Mouse (Mus musculus) liver, adult (tissue): ENCODE results near the gene Kcnq2.

Source experiments
- GATA4 ChIP-seq: IDR thresholded peaks from 2 replicates; pipeline ENCODE4 v1.6.1; 2014; ENCODE audit warnings: mild to moderate bottlenecking, low read length; ENCODE audit not compliant: insufficient replicate concordance

Gene Kcnq2

GRCm38 (mm10) chr2:181038644-181039355 lies 96.3 kb downstream of the Kcnq2 start:
- TF ChIP-seq GATA4 = no peak

DNA sequence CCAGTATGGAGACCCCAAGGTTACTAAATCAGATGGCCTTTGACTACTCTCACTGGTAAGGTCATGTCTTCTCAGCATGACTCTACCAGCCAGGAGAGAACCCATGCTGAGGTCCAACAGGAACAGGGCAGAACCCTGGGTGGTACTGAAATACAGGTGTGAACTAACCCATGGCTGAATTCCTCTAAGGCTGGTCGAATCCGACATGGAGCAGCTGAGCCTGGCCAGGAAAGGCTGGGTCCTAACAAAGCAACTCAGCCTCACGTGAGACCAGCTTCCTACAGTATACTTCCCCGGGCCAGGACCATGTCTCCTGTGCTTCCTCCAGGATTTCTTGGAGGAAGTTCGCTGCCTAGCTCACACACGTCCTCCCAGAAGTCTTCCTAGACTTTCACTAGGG lies 98.5 kb downstream of the Kcnq2 start:
- TF ChIP-seq GATA4 = no peak

GRCm38 (mm10) chr2:181035186-181035585 lies 99.9 kb downstream of the Kcnq2 start:
- no peak for TF ChIP-seq GATA4

DNA sequence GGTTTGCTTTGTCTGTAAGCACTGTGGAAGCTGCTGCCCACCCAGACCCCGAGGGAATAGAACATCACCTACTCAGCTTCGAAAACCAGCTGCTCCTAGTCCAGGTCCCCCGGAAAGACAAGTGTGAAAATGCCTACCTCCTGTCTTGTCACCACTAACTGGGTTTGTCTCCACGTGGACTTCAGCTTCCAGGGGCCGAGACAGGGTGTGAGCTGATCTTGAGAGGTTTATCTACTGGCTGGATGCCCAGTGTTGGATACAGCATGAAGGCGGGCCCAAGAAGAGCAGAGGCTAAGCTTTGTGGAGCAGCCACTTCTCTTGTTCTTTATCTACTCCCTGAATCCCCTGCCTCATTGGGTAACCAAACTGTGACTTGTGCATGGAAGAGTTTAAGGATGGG lies 101.8 kb downstream of the Kcnq2 start:
- TF ChIP-seq GATA4 = no peak

- no peak for TF ChIP-seq GATA4
Measured at GRCm38 (mm10) chr2:181032407-181032806, 102.7 kb downstream of the Kcnq2 start.

GRCm38 (mm10) chr2:181031406-181031934 lies 103.6 kb downstream of the Kcnq2 start:
- no peak for TF ChIP-seq GATA4
